Mouse (Mus musculus) NIH3T3 (cell line): ENCODE data around the gene Olfr49.

Experiments
- DNase-seq: peaks from one replicate; pipeline ENCODE4 v3.0.0-alpha.2; 2012; ENCODE audit warnings: low read depth

The Olfr49 gene

GRCm38 (mm10) chr14:54261386-54261785 lies 23.4 kb downstream of the Olfr49 start:
- DNase-seq, result no peak

GRCm38 (mm10) chr14:54260196-54260595 lies 24.5 kb downstream of the Olfr49 start:
- DNase-seq, result peak; percentile 71

DNA sequence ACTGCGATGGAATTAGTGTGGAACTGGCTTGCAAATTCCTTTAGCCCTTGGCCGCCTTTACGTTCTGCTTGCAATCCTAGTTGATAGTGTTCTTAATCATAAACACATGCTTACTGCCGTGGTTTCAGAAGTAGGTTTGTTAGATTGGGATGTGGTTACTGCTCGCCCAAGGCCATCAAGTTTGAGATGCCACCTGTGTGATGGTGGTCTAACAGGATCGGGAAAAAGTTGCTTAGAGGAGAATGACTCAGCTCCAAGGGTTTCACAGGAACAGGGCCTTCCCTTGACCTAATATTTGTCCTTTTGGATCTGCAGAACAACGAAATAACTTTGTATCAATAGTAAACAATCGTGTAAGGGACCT lies 25.0 kb downstream of the Olfr49 start:
- peak; percentile 43 for DNase-seq

DNA sequence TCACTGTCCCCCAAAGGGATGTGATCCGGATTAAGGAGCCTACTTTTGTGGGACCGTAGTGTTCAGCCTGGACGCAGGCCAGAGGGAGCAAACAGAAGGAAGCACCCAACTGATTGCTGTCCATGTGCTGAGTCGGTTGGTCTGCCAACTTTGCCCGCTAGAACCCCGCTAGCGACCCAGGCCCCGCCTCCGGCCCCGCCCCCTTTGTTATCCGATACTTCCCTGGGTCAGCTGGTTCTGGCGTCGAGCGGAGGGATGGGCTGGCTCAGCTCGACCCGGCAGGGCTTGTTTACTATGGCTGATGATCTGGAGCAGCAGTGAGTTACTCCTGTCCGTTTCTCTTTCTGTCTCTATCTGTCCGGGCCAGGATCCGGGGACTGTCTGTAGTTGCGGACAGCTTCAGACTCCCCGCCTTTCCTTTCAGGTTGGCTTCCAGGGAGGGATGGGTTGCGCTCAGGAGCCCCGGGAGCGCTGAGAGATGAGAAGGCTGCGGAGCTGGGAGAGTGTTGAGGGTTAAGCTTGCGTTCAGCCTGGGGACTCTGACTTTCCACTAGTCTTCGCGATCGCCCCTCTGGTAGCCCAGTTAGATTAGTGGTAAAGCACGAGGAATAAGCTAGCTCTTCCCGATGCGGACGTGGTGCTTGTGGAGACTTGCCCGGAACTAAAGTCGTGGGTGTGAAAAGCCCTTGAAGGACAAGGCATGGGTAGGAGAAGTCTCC lies 25.6 kb downstream of the Olfr49 start:
- DNase-seq, result peak; percentile 97

- no peak for DNase-seq
Measured at GRCm38 (mm10) chr14:54258131-54258670, 26.5 kb downstream of the Olfr49 start.

GRCm38 (mm10) chr14:54254670-54255202 lies 30.0 kb downstream of the Olfr49 start:
- DNase-seq, result no peak

DNA sequence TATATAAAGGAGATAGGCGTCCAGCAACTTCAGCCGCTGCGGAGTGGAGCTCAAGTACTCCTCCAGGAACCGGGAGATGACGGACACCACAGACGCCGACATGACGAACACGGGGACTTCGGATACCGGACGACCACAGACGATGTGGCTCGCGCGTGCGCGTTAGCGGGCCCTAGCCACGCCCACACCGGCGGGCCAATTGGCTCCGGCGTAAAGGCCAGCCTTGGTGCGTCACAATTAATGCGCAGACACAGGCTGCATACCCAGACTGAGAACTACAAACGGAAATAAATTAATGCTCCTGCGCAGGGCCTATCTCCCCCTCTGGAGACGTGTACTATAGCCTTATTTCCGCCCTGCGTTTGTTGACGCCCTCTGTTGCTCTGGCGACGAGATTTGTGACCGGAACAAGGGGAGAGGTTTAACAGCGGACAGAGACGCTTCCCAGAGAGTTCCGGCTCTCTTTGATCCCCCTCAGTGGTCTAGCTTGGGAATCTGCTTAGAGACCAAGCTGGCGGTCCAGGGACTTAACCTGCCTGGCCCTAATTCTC lies 30.9 kb downstream of the Olfr49 start, which contains the start of the genes Dad1 and Abhd4:
Gene Dad1, minus strand, starts transcription at position 364 of the 551 bp plus-strand sequence.
Gene Abhd4, plus strand, starts transcription at position 448 of the 551 bp plus-strand sequence.
- peak; percentile 94 for DNase-seq

- no peak for DNase-seq
Measured at GRCm38 (mm10) chr14:54250122-54250521, 34.6 kb downstream of the Olfr49 start.

DNA sequence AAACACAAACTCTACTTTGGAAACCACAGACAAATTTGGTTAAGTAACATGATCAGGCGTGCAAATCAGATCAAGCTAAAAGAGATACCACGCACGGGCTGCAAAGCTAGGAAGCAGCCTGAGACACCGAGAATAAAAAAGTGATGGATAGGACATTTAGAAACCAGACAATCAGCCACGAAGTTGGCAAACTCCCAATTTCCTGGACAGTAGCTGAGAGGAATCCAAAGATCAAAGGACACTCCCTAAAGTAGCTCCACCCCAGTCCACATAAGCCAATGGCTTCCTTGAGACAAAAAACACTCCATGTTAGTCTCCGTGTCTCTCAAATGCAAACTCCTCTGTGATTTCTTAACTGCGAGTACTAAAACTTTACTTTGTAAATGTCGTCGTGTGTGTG lies 35.4 kb downstream of the Olfr49 start:
- no peak for DNase-seq

GRCm38 (mm10) chr14:54246232-54246631 lies 38.5 kb downstream of the Olfr49 start:
- DNase-seq, result no peak

DNA sequence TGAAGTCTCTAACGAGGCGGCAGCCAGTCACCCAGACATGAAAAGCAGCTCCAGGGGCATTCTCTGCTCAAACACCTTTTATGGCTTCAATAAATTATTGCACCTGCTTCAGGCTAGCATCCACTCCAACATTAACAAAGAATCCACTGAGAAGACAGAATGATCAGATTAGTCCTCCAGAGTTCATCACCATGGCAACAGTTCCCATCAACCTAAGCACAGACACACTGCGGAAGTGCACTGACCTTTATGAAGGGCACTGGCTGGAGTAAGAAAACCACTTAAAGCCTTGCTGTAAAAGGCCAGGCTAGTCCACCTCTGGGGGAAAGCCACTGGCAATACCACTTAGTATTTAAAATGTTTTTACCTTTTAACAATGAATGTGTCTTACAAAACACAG lies 40.6 kb downstream of the Olfr49 start:
- no peak for DNase-seq

DNA sequence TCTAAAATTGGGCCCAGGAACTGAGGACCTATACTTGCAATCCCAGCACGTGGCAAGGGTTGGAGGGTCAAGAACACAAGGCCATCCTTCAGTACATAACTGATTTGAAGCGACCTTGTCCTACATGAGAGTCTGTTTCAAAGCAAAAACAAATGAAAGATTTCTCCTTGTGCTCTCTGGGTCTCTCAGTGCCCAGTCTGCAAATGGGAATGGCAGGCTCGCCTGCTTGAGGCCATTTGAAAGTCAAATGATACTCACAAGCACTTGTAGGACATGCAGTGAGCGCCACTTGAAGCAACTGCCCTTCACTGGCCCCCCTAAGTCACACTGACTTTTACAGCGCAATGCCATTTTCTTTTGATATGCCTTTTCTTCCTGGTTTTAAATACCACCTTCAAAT lies 44.2 kb downstream of the Olfr49 start:
- DNase-seq, result no peak

- peak; percentile 94 for DNase-seq
Measured at GRCm38 (mm10) chr14:54239002-54239736, 45.6 kb downstream of the Olfr49 start.

- DNase-seq, result no peak
Measured at GRCm38 (mm10) chr14:54236881-54237280, 47.9 kb downstream of the Olfr49 start.

- DNase-seq, result no peak
Measured at GRCm38 (mm10) chr14:54235825-54236540, 48.8 kb downstream of the Olfr49 start.

- no peak for DNase-seq
Measured at GRCm38 (mm10) chr14:54234231-54235040, 50.3 kb downstream of the Olfr49 start.

DNA sequence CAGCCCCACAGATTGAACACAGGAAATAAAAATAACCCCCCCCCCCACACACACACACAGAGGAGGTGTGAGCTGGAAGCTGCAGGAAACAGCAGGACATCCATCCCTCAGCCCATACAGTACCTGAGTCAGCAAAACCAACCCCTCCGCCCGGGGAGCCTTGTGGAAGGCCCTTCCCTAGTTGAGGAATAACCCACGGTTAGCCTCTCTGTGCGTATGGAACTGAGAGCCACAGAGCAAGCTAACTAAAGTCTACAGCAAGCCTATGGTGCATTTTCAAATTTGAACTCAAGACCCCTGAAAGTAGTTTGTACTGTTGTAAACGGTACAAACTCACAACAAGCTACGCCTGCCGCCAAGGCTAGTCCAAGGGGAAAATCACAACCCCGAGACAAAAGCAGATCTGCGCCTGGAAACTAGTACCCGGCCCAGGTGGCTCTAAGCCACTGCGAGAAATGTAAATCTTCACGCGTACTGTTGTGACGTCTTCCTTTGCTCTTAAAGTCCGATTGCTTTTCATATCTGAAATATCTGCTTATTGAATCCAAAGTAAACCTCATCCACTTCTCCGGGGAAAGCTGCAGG lies 51.1 kb downstream of the Olfr49 start:
- DNase-seq, result no peak

GRCm38 (mm10) chr14:54232811-54233558 lies 51.8 kb downstream of the Olfr49 start:
- no peak for DNase-seq

- no peak for DNase-seq
Measured at GRCm38 (mm10) chr14:54232143-54232542, 52.6 kb downstream of the Olfr49 start.
